Mouse (Mus musculus): Measurements from ENCODE around the gene Dhx58.
A peak's percentile ranks its signal among the peaks of the same experiment; 100 is the strongest.

Dhx58 gene

DNA sequence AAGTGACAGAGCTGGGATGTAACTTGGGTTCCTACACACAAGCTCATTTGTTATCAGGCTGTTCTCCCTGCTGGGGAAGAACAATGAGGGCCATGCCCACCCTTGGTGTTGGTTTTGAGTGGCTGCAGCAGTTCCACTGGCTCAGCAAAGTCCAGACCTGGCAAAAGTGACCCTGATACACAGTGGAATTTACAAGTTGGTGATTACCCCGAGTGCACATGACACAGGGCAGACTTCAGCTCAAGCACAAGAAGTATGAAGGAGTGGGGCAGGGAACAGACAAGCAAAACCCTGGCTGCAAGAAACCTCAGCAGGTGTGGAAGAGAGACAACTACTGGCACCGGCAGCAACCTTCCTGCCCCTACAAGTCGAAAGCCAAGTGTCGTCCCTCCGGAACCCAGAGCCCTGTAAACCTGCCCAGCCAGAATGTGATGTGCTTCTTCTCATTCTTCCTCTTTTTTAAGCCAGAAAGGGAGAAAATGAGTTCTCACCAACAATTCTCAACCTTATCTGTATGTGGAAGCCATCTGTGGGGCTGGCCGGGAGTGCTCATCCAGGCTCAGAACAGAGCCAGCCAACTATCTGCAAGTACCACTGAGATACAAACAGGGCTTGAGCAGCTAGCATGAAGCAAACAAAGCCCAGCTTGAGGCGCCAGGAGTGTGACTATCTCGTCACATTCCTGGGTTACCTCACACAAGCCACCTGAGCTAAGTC is 17.9 kb upstream of the Dhx58 start:
- no peak for DNase-seq (ENCODE audit: low read depth)

DNA sequence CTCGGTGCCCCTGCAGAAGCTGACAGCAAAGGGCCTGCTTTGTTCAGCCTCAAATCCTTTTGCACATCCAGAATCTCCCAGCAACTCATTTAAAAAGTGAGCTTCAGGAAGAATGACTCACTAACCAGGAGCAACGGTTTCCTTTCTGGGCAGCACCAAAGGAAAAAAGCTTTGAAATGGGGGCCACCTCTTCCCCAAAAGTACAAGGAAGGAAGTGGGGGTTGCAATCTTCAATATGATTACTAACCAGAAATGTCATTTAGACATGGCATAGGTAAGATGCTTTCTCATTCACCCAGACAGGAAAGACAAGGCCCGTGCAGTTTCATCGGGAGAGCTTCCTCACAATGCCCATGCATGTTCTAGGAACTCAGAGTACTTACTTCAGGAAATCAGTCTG is 17.2 kb upstream of the Dhx58 start:
- DNase-seq (ENCODE audit: low read depth), result no peak

DNA sequence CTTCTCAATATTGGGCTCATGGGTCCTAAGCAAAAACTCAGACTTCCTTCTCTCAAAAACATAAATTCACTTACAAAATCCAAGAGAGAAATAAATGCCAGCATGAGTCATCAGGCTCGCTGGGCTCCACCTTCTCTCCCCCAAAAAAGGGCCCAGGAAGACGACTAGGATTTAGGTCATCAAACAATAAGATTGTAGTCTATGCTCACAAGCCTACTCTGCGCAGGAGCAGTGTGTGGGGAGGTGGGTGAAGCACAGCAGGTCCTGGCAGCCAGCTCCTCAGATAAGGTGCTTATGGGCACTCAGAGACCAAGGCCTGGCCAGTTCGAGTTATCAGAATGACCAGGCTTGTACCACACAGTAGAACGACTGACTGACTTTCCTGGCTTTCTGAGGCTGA is 16.3 kb upstream of the Dhx58 start:
- DNase-seq (ENCODE audit: low read depth), result peak; percentile 40

DNA sequence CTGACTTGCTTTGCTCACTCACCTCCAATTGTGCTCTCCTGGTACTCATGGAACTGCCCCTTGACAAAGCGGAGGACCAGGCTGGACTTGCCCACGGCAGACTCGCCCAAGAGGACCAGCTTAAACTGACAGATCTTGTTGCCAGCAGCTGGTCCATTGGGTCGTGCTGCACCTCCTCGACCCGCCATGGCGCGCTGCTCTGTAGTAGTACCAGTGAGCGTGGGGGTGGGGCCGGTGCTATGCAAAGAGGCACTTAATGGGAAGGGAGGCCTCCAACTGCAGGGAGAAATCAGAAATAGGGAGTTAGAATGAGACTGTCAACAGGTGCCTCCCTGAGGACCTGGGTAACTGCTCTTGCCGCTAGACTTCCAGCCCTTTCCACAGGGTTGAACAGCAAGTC is 15.8 kb upstream of the Dhx58 start:
- DNase-seq (ENCODE audit: low read depth), result no peak

DNA sequence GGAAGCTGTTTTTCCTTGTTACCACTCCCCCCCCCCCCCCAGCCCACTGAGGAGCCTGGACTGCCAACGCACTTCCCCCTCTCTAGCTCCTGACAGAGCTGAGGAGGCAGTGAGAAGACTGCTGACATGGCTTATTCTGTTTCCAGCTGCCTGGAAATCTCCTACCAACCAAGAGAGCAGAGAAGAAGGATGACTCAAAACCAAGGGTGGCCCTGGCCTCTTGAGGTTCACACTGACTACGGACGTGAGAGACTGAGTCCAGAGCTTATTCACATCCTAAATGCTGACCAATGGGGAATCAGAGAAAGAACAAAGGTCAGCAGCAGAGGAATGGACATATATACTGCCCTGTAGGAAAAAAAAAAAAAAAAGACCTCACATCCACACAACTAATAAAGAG is 15.2 kb upstream of the Dhx58 start:
- no peak for DNase-seq (ENCODE audit: low read depth)

DNA sequence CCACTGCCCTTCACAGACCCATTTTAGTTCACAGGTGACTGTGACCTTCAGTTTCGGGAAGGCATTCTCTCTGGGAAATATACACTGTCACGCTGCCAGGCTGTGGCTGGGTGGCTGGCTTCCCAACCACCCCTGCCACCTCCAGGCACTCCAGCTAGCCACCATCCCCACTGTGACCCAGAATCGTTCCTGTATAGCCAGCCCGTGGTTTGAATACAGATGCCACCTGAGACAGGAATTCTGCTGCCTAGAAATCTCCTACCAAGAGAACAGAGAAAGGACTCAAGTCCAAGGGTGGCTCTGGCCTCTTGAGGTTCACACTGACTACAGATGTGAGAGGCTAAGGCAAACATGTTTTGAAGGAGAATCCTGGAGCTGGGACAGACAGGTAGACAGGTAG is 14.8 kb upstream of the Dhx58 start:
- DNase-seq (ENCODE audit: low read depth), result no peak

DNA sequence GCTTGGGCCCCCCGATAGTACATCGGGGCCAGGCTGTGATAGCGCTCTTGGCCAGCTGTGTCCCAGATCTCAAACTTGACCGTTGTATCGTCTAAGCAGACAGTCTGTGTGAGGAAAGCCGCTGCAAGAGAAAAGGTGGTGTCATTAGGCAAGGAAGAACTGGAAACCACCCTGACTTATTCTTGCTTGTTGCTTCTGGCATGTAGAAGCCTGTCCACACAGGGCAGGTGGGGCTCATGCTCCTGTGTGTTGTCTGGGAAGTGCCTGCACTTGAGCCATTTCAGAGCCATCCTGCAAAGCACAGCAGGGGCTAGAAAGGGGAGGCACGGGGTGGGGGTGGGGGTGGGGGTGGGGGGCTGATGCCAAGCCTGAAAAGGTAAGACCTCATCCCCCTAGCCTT is 14.4 kb upstream of the Dhx58 start:
- DNase-seq (ENCODE audit: low read depth), result no peak

DNA sequence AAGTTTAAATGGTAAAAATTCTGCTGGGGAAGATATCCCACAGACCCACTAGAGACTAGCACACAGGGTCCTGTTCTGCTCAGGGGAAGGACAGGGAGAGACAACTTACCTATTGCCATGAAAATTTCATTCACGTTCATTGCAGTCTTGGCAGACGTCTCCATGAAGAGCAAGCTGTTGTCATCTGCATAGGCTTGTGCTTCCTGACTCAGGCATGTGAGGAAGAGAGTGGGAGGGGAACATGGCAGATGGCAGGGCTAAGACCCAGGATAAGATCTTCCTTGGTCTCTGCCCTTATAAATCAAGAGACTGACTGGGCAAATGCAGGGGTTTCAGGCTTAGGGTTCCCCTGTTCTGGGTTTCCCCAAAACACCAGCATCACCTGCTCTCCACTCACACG is 12.6 kb upstream of the Dhx58 start:
- DNase-seq (ENCODE audit: low read depth), result no peak

DNA sequence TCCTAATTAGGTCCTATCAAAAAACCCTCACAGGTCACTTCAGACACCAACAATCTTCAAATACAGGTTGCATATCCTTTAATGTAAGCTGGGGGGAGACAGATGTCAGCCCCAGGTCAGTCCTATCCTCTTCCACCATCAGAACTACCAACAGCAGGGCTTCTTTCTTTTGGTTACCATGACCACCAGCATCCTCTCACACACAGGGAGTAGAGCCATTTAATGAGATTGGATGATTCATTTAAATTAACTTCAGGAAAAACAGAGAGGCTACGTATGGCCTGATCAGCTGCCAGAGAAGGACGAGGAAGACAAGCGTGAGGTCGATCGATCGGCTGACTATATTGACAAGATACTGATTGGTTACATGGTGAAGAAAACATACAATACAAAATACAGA is 10.9 kb upstream of the Dhx58 start:
- DNase-seq (ENCODE audit: low read depth), result no peak

DNA sequence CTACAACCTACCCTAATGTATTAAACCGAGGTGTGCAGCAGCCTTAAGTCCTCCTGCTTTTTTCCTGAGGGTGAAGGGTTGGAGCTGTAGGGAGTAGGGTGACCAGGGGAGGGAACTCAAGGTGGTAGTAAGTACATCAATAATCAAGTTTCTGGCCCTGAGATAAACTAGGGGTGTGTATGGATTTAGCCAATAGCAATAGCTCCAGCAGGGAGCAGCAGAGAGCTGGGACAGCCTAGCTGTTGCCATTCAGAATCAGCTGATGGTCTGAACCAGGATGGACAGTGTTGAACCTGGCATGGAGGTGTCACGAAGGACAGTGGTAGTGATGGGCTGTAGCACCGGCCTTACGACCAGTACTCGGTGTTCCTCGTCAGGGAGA is 10.5 kb upstream of the Dhx58 start:
- DNase-seq (ENCODE audit: low read depth), result peak; percentile 57

DNA sequence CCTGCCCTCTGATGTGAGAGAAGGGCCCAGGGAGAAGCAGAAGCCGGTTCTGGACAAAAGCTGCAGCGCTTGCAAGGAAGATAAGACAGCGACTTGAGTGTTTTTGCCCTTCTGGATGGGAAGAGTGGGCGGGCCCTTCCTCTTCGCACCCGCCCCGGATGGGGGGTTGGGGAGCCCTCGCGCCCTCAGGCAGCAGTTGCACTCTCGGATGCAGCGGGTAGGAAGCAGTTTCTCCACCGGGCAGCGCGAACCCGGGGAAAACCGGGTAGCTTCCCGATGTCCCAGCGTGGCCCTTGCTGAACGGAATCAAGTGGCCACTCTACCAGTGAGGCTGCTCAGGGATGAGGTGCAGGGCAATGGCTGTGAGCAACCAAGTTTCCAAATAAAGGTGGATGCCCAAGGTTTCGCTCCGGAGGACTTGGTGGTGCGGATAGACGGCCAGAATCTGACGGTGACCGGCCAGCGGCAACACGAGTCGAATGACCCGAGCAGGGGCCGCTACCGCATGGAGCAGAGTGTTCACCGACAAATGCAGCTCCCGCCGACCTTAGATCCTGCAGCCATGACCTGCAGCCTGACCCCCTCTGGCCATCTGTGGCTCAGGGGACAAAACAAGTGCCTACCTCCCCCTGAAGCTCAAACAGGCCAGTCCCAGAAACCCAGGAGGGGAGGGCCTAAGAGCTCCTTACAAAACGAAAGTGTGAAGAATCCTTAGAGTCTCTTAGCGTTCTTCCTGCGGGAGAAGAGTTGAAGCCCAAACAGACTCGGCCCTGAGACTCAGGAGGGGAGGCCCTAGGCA is 9.9 kb upstream of the Dhx58 start, which contains the start of gene Hspb9:
Hspb9 (plus strand) TSS at position 116 of the 799 bp plus-strand sequence.
- no peak for DNase-seq (ENCODE audit: low read depth)

DNA sequence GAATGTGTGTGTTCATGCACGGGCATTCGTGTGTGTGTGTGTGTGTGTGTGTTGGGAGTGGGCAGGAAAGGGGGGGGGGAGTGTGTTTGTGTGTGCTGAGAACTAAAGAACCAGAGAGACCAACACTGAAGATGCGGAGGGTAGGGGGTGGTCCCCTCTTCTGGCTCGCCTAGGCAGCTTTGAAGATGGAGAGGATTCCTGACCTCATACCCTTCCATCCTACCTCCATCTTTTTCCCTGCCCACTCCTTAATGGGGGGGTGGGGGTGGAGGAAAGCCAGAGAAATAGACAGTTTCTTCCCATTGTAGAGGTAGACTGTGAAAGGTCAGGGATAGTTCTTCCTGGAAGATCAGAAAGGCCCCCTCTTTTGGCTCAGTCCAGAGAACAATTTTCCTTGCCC is 9.1 kb upstream of the Dhx58 start:
- DNase-seq (ENCODE audit: low read depth), result no peak

DNA sequence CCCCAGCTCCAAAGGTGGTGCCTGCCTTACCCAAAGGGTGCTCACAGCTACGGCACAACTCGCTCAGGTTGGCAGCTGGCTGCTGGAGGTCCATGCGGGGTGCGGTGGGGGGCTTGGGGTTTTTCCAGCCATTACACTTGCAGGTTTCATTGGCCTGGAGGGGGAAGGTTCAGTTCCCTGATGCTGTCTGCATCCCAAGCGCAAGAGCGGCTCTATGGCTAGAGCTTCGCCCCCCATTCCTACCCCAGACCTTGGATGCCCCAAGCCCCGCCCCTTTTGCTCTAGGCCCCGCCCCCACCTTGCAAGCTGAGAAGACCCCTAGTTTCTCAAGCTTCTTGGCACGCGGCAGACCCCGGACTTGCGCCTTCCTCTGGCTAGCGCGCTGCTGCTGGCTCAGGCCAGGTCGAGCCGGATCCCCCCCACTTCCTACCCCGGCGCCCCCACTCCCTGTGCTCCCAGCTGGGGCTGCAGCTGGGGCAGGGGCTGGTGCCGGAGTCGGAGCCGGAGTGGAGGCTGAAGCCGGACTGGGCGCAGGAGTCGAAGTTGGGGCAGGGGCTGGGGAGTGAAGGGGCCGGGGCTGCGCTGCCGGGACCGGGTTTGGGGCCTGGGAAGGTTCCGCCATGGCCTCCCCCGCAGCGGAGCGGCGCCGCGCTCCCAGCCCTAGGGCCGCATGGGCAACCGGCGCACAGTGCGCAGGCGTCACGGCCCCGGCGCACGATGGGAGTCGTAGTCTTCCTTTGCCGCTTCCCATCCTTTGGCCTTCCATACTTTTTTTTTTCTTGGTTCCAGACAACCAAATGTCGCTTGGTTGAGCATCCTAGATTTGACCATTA is 7.9 kb upstream of the Dhx58 start, which contains the start of gene Kat2a:
Kat2a (minus strand) TSS at position 683 of the 833 bp plus-strand sequence.
- DNase-seq (ENCODE audit: low read depth), result no peak

DNA sequence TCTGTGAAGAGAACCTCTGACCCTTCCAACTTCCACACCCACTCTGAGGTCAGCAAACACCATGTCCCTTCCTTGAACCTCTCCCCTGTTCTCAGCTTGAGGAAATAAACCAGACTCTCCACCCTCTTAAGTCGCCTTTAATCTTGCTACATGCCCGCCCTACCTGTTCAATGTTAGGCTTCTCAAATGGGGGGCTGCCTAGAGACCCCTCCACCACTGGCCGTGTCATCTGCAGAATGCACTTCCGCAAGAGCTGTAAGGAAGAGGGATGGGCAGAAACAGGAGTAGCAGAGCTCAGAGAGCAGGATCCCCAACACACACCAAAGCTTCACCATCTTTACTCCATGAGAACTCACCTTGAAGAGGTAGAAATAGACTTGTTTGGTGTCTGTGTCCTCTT is 6.9 kb upstream of the Dhx58 start:
- no peak for DNase-seq (ENCODE audit: low read depth)

DNA sequence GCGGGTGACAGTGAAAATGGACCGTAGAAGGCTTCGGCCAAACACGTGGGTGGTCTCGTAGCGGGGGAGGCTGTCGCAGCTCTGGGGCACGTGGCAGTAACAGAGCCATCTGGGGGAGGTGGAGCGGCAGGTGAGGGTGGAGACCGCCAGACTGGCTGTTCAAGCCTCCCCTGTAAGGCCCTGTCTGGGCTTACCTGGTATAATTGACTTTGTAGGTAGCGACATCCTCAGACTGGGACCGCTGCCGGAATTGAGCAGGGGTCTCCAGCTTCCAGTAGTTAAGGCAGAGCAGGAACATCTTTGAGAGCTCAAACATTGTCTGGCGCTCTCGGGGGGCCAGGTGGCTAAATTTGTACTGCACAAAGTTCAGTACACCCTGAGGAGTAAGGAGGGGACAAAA is 6.5 kb upstream of the Dhx58 start:
- DNase-seq (ENCODE audit: low read depth), result no peak

DNA sequence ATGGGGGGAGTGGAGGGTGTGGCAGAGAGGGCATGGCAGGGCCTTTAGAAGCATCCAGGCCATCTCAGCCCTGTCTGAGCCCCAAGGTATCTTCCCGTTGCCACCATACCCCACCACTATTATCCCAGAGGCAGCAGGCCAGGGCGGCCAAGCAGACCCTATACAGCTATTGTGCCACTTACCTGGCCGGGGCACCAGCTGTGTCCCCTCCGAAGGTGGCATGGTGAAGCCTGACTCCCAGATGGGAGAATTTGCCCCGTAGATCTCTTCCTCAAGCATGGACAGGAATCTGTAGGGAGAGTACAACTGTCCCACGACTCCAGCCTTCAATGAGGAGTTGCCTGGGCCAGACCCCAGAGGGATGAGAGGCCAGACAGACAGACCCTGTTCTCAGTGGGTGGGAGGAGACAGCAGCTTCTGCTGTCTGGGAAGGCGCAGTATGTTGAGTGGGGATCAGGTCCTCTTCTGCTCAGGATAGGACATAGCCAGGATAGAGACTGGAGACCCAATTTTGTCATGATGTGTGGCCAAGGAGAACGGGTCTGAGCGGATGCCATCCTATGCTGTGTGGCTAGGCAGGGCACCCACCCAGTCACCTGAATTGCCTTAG is 5.2 kb upstream of the Dhx58 start:
- DNase-seq (ENCODE audit: low read depth), result no peak

DNA sequence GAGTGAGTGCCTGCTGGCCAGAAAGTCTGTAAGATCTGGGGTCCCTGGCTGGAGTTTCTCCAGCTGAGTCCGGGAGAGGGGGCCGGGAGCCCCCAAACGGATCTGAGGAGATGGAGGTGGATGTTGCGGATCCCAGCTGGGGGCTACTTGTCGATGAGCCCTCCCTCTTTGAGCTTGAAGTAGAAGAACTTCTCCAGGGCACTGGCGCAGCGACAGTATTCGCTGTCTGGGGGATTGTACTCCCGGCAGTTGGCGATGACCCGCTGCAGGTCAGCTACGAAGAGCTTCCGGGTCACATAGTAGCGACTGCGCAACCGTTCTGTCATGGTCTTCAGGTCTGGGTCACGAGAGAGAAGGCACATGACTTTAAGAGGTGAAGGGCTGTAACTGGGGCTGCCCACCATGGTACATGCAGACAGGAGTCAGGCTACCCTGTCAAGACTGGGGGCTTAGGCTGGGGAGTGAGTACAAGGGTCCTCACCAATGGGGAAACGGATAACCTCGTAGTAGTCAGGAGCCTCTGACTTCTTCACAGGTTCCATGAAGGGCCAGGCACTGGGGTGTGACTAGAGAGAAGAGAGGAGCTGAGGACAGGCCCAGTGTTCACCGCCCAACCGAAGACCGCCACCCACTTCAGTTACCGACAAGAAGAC is 1.1 kb upstream of the Dhx58 start:
- no peak for DNase-seq (ENCODE audit: low read depth)

DNA sequence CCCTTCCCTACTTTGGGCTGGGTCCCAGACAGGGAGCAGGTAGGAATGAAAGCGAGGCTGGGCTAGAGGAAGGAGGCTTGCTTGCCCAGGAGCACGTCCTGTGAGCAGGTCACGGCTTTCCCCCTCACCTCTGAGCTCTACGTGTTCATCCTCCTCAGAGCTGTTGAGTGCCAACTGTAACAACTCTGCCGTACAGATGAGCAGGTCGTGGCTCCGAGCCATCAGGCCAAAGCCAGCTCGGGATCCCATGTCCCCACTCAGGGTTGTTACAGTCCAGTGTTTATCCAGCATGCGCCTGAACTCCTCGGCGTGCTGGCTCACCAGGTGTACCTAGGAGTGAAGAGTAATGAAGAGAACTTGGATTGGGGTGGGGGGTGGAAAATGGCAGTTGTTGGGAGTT is 705 bp downstream of the Dhx58 start:
- DNase-seq (ENCODE audit: low read depth), result no peak

DNA sequence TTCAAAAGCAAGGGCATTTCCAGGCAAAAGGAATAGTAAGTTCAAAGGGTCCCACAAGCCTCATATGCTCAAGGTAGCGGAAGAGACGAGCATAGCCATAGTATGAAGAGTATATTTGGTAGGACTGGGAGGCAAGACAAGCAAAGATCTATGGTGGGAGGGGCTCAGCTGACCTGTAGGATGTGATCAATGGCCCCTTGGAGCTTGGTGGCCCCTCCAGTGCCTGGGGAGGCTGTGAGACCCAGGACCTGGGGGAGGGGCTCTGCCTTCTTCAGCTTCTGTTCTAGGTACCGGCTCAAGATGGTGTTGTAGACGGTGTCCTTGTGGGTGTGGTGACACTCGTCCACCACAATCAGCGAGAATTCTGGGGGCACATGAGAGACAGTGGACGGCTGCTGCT is 1.2 kb downstream of the Dhx58 start:
- no peak for DNase-seq (ENCODE audit: low read depth)

DNA sequence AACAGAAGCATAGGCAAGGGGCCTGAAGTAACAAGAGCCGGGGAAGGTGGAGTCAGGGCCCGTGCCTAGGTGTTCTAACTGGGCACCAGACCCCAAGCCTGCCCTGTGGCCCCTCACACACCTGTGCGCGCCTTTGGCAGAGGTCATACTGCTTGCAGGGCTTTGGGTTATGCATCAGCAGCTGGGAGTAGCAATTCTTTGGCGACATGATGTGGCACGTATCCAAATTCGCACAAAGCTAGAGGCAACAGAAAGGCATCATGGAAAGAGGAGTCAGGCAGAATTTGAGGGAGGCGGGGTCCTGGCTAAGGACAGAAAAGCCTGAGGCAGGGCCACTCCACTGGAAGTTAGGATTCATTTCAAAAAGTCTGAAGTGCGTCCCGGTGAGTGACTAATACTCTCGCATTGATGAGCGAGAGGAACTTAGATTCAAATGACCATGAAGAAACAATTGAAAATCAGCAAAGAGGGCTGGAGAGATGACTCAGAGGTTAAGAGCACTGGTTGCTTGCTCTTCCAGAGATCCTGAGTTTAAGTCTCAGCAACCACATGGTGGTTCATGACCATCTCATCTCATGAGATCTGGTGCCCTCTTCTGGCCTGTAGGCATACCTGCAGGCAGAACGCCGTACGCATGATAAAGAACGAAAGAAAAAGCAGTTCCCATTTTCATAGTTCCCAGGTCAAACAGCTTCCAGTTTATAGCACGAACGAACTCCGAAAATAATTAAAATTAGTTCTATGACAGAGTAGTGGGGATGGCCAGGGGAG is 1.8 kb downstream of the Dhx58 start:
- peak; percentile 67 for DNase-seq (ENCODE audit: low read depth)

DNA sequence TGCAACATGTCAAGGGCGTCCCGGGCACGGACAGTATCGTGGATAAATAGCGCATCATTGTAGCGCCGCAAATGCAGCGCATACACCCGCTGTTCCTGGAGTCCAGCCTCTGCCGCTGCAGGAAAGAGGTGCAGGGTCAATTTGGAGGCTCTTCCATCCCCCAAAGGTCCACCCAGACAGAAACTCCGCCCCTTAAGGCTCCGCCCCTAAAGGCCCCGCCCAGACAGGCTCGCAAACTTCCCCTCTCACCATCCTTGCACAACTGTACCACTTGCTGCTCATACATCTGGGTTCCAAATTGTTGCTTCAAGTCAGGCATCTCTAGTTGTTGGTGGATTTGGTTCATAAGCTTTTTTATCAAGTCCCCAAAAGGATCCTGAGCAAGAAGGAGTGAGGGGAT is 2.8 kb downstream of the Dhx58 start:
- DNase-seq (ENCODE audit: low read depth), result no peak

All from fibroblast of lung, adult 2 months (primary cell).